Mouse (Mus musculus) Patski (cell line): ENCODE data around the gene Fut2. TPM values are rescaled to one million over a fixed set of nuclear protein-coding genes. Genes with fewer than 3 reads are reported as not detected.

Experiments used
- ATAC-seq: fragments of 100-300 bp; one replicate; pipeline ENCODE4 v1.8.0; 2021
- CTCF ChIA-PET: fragments of 350-600 bp; sonication (Branson Sonifier 250); formaldehyde crosslinking; loops from one replicate; lab custom pipeline; 2022; ENCODE audit warnings: inconsistent platforms; lab: Charles Lee
- POLR2A ChIA-PET: fragments of 350-600 bp; sonication (Branson Sonifier 250); formaldehyde crosslinking; loops from one replicate; lab custom pipeline; 2022; ENCODE audit warnings: antibody characterized with exemption, inconsistent platforms; lab: Charles Lee
- DNase-seq: peaks from one replicate; pipeline ENCODE4 v3.0.0-alpha.2; 2011; ENCODE audit warnings: low read depth, low spot score
- H3K27me3 ChIP-seq: fragments of 371-371 bp; one replicate; pipeline ENCODE4 v1.5.1; 2021
- CTCF ChIP-seq: fragments of 100-300 bp; IDR thresholded peaks from one replicate; pipeline ENCODE4 v1.5.1; 2021
- in situ Hi-C: fragments of 300-500 bp; cut with MboI; formaldehyde crosslinking; loops from 3 replicates; pipeline ENCODE4 v1.11.1; 2018; ENCODE audit warnings: low pct_unique_long_range_greater_than_20kb, mixed read lengths
- polyA plus RNA-seq: library from polyadenylated mRNA; unstranded; gene quantifications from one replicate; pipeline ENCODE4 v1.2.3, GENCODE M21; 2021

Fut2 gene
- polyA plus RNA-seq, 1 experiment from 2014 or later = 0.23 TPM

- no peak for TF ChIP-seq CTCF
- no peaks in the 10 kb centered on the region for H3K27me3 ChIP-seq
- in situ Hi-C loops = no loop called here
- DNase-seq = no peak
- no peak for ATAC-seq
- CTCF ChIA-PET = interaction anchor here (0.7 to 2.3 kb wide), 5 partner anchors 9 to 65 kb away, joined by 3 to 14 read pairs (median 5); partner anchors contain the start of genes Ntn5 and Rasip1
- POLR2A ChIA-PET = interaction anchor here (1.0 kb wide), 1 partner anchor 10 kb away, joined by 3 read pairs; no protein-coding TSS in a partner anchor
Observed at GRCm38 (mm10) chr7:45618316-45618715, 47.9 kb downstream of the Fut2 start.

GRCm38 (mm10) chr7:45617042-45617695 lies 49.0 kb downstream of the Fut2 start, which contains the start of gene Fut1:
Gene Fut1, plus strand, starts transcription at chr7:45617289.
- no peaks in the 10 kb centered on the region for H3K27me3 ChIP-seq
- ChIA-PET POLR2A (no interaction called here), CTCF (interaction anchor here (1.1 to 2.3 kb wide), 4 partner anchors 11 to 66 kb away, joined by 3 to 14 read pairs (median 6); partner anchors contain the start of genes Ntn5 and Rasip1)
- no peak for DNase-seq
- in situ Hi-C loops = no loop called here
- no peak for TF ChIP-seq CTCF
- ATAC-seq = no peak

- TF ChIP-seq CTCF = no peak
- in situ Hi-C loops = no loop called here
- POLR2A ChIA-PET = interaction anchor here (0.7 kb wide), 1 partner anchor 12 kb away, joined by 4 read pairs; the partner anchor contains the start of gene Rasip1
- DNase-seq (no peak), ATAC-seq (peak; percentile 72)
- CTCF ChIA-PET = interaction anchor here (1.1 kb wide), 1 partner anchor 17 kb away, joined by 3 read pairs; no protein-coding TSS in a partner anchor
- no peaks in the 10 kb centered on the region for H3K27me3 ChIP-seq
Observed at GRCm38 (mm10) chr7:45616277-45616676, 49.9 kb downstream of the Fut2 start.

- H3K27me3 ChIP-seq = no peaks in the 10 kb centered on the region
- ChIA-PET POLR2A (no interaction called here), CTCF (no interaction called here)
- DNase-seq (no peak), ATAC-seq (no peak)
- TF ChIP-seq CTCF = no peak
- in situ Hi-C loops = no loop called here
Observed at GRCm38 (mm10) chr7:45609511-45609910, 56.7 kb downstream of the Fut2 start.

- ATAC-seq (no peak), DNase-seq (no peak)
- in situ Hi-C loops = no loop called here
- H3K27me3 ChIP-seq = no peaks in the 10 kb centered on the region
- no peak for TF ChIP-seq CTCF
- ChIA-PET CTCF (interaction anchor here (1.3 to 1.8 kb wide), 3 partner anchors 13 to 134 kb away, joined by 3 to 7 read pairs (median 5); no protein-coding TSS in a partner anchor), POLR2A (interaction anchor here (1.1 kb wide), 1 partner anchor 9 kb away, joined by 3 read pairs; no protein-coding TSS in a partner anchor)
Observed at GRCm38 (mm10) chr7:45605704-45606289, 60.4 kb downstream of the Fut2 start.

GRCm38 (mm10) chr7:45598960-45599879 lies 67.0 kb downstream of the Fut2 start:
- in situ Hi-C loops = no loop called here
- ATAC-seq = no peak
- no peaks in the 10 kb centered on the region for H3K27me3 ChIP-seq
- no peak for TF ChIP-seq CTCF
- ChIA-PET CTCF (interaction anchor here (1.5 kb wide), 1 partner anchor 18 kb away, joined by 3 read pairs; the partner anchor contains the start of gene Fut1), POLR2A (no interaction called here)
- DNase-seq = no peak

Other genes starting within 250 kb of the Fut2 start
- gene Lhb, start 245.6 kb downstream of the Fut2 start, polyA plus RNA-seq = 0.14 TPM
- 59.3 TPM for gene Gys1, start 231.6 kb downstream of the Fut2 start, polyA plus RNA-seq
- gene Ruvbl2, start 228.3 kb downstream of the Fut2 start, polyA plus RNA-seq = 82.1 TPM
- gene Ftl1, start 206.5 kb downstream of the Fut2 start, polyA plus RNA-seq = 15.6 TPM
- gene Bax, start 199.5 kb downstream of the Fut2 start, polyA plus RNA-seq = 201 TPM
- gene Tulp2, start 184.5 kb downstream of the Fut2 start, polyA plus RNA-seq = 0.47 TPM
- not detected for gene Gm45808, start 179.6 kb downstream of the Fut2 start, polyA plus RNA-seq
- gene Dhdh, start 177.6 kb downstream of the Fut2 start, polyA plus RNA-seq = 0.06 TPM
- gene Nucb1, start 156.0 kb downstream of the Fut2 start, polyA plus RNA-seq = 506 TPM
- 123 TPM for gene Ppp1r15a, start 140.1 kb downstream of the Fut2 start, polyA plus RNA-seq
- 2.2 TPM for gene Plekha4, start 140.1 kb downstream of the Fut2 start, polyA plus RNA-seq
- 1.6 TPM for gene Hsd17b14, start 111.5 kb downstream of the Fut2 start, polyA plus RNA-seq
- 57.2 TPM for gene Bcat2, start 96.2 kb downstream of the Fut2 start, polyA plus RNA-seq
- 0.14 TPM for gene Fgf21, start 50.9 kb downstream of the Fut2 start, polyA plus RNA-seq
- gene Fut1, start 49.1 kb downstream of the Fut2 start, polyA plus RNA-seq = 0.91 TPM
- gene Izumo1, start 44.6 kb downstream of the Fut2 start, polyA plus RNA-seq = 0.12 TPM
- gene Rasip1, start 38.9 kb downstream of the Fut2 start, polyA plus RNA-seq = 1.6 TPM
- 0.40 TPM for gene Mamstr, start 26.4 kb downstream of the Fut2 start, polyA plus RNA-seq
- 2.3 TPM for gene Ntn5, start 17.6 kb upstream of the Fut2 start, polyA plus RNA-seq
- 4.4 TPM for gene Sec1, start 28.0 kb upstream of the Fut2 start, polyA plus RNA-seq
- 43.7 TPM for gene Car11, start 33.4 kb upstream of the Fut2 start, polyA plus RNA-seq
- gene Dbp, start 38.7 kb upstream of the Fut2 start, polyA plus RNA-seq = 73.2 TPM
- gene Rpl18, start 49.1 kb upstream of the Fut2 start, polyA plus RNA-seq = 807 TPM
- 28.0 TPM for gene Sphk2, start 51.6 kb upstream of the Fut2 start, polyA plus RNA-seq
- gene Fam83e, start 54.8 kb upstream of the Fut2 start, polyA plus RNA-seq = 0.04 TPM
- not detected for gene Spaca4, start 59.4 kb upstream of the Fut2 start, polyA plus RNA-seq
- 12.0 TPM for gene Lmtk3, start 117.3 kb upstream of the Fut2 start, polyA plus RNA-seq
- 1.4 TPM for gene Sult2b1, start 118.3 kb upstream of the Fut2 start, polyA plus RNA-seq
- gene Cyth2, start 148.2 kb upstream of the Fut2 start, polyA plus RNA-seq = 149 TPM
- gene Kcnj14, start 158.4 kb upstream of the Fut2 start, polyA plus RNA-seq = 16.6 TPM
- gene Grwd1, start 164.6 kb upstream of the Fut2 start, polyA plus RNA-seq = 32.6 TPM
- 234 TPM for gene Kdelr1, start 206.4 kb upstream of the Fut2 start, polyA plus RNA-seq
- gene Grin2d, start 212.0 kb upstream of the Fut2 start, polyA plus RNA-seq = 1.9 TPM
- 0.63 TPM for gene Syngr4, start 230.3 kb upstream of the Fut2 start, polyA plus RNA-seq
- 34.7 TPM for gene Tmem143, start 230.5 kb upstream of the Fut2 start, polyA plus RNA-seq